Mouse (Mus musculus) embryonic facial prominence, embryonic 12.5 days (tissue): ENCODE data around the gene Nipsnap2. TPM values are rescaled to one million over a fixed set of nuclear protein-coding genes. Genes with fewer than 3 reads are reported as not detected.
"Not testable (repeated sequence)": the region's sequence is repeated elsewhere in the genome, so short reads cannot be mapped to it uniquely, and the experiment has no call there.

Experiments
- ATAC-seq: fragments of 200-750 bp; cut with Nextera tagmentation; 2 replicates; pipeline ENCODE4 v1.8.0; 2017; ENCODE audit not compliant: insufficient number of reproducible peaks, insufficient read depth, low FRiP score, low TSS enrichment
- H3K27ac ChIP-seq: fragments of 300-500 bp; sonication (generic); 2 replicates; pipeline ENCODE4 v1.5.1; 2016; ENCODE audit warnings: mild to moderate bottlenecking
- H3K27me3 ChIP-seq: fragments of 300-500 bp; sonication (generic); 2 replicates; pipeline ENCODE4 v1.6.1; 2016; ENCODE audit warnings: mild to moderate bottlenecking, moderate library complexity
- H3K36me3 ChIP-seq: fragments of 300-500 bp; sonication (generic); 2 replicates; pipeline ENCODE4 v1.6.1; 2016; ENCODE audit warnings: mild to moderate bottlenecking
- H3K4me1 ChIP-seq: fragments of 300-500 bp; sonication (generic); 2 replicates; pipeline ENCODE4 v1.6.1; 2016
- H3K4me2 ChIP-seq: fragments of 300-500 bp; sonication (generic); replicated peaks from 2 replicates; pipeline ENCODE4 v1.6.1; 2016; ENCODE audit warnings: mild to moderate bottlenecking, moderate library complexity
- H3K4me3 ChIP-seq: fragments of 300-500 bp; sonication (generic); 2 replicates; pipeline ENCODE4 v1.5.1; 2016; ENCODE audit warnings: mild to moderate bottlenecking
- H3K9ac ChIP-seq: fragments of 300-500 bp; sonication (generic); 2 replicates; pipeline ENCODE4 v1.6.1; 2016; ENCODE audit warnings: mild to moderate bottlenecking, moderate library complexity
- H3K9me3 ChIP-seq: fragments of 300-500 bp; sonication (generic); 2 replicates; pipeline ENCODE4 v1.6.1; 2016; ENCODE audit warnings: mild to moderate bottlenecking, moderate library complexity
- WGBS: fragments of 180-500 bp; shearing (Covaris S2); methylation state at CpG from one replicate; pipeline ENCODE4 v1.1.7; 2016; 5-methylcytosine and 5-hydroxymethylcytosine counted together
- polyA plus RNA-seq: library from polyadenylated mRNA; unstranded; fragments of >200 nt; fragmentation: Nextera tagmentation; extraction: Ambion mirVana; gene quantifications from 2 replicates; pipeline ENCODE4 v1.2.1, GENCODE M21; 2016

The Nipsnap2 gene
- polyA plus RNA-seq, 1 experiment from 2014 or later, result 96.8 TPM

DNA sequence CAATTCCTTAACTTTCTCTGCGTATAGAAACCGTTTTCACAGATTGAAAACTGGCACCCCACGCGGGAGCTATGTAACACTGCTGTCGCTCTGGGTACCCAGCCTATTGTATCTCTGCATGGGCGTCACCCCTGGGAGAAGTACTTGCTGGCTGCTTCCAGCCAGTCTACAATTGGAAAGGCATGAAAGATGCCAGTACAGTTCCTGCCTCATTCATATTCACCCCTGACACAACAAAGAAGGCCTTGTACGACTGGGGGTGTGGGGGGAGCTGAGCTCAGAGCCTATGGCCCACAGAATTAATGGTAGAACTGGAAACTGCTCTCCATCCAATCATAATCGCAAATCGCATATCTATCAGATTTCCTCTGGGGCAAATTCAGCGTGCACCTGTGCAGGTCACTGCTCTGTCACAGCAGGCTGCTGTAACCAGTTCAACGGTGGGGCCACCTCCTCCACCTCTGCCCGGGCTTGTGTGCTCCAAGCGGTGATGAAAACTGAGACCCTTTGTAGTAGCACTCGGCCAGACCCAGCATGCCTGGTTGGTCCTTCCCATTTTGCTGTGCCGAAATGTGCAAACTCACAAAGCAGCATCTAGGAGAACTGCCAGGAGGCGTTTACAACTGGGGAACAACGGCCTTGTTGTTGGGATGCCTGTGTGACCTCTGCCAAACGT lies 37.1 kb downstream of the Nipsnap2 start:
- 0 out of 2 replicates have a peak, but pooled peaks have one; percentile 72 for ATAC-seq
- H3K27ac ChIP-seq, result peak overlapping the region; percentile 33; the same call in 1 of the 2 replicates
- H3K9ac ChIP-seq, result no peak overlapping the region
- no peaks in the 10 kb centered on the region for H3K27me3 ChIP-seq
- no peaks in the 10 kb centered on the region for H3K9me3 ChIP-seq
- H3K4me3 ChIP-seq, result no peak overlapping the region
- no peak overlapping the region for H3K4me2 ChIP-seq
- 35% methylated on average over 18 of the region's 18 CpGs for WGBS
- H3K36me3 ChIP-seq, result peaks cover 18% of the 10 kb centered on the region; the same call in 1 of the 2 replicates
- no peaks in the 10 kb centered on the region for H3K4me1 ChIP-seq

DNA sequence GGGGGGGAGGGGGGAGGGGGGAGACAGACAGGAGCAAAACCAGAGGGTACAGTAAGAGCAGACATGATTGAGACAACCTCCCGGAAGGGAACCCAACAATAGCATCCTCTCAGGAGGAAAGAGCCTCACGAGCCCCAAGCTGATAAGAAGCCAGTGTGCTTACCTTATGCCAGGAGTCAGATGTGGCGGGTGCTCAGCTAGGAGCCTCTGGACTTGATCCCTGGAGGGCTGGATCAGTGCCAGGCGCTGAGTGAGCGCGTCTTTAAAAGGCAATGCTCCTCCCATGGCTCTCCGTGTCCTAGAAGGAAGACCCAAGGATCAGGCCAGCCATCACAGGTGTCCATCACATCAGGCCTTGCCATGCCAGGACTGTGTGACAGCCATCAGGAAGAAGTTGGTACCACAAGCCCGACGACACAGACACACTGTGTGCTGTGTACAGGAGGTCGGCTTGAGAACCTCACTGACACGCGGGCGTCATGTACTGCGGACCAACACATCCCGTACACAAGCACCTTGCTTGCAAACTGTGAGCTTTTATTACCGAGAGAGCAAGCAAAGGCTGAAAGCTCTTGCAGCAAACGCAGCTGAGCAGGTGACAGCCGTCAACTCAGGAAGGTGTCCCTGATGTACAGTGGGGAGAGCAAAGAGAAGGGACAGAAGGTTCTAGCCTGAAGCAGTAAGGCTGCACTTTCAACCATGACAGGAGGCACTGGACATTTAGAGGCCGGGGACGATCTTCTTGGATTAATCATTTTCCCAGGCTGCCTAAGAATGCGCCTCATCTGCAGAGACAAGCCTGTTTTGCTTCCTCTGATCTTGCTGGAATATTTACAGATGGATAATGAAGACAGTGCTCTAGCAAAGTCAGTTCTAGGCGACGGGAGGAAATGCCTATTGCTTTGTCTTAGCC lies 45.8 kb downstream of the Nipsnap2 start:
- Histone ChIP-seq H3K36me3 (peaks cover 11% of the 10 kb centered on the region; the same call in 1 of the 2 replicates), H3K27ac (no peak overlapping the region), H3K4me2 (no peak overlapping the region), H3K4me3 (no peak overlapping the region), H3K4me1 (no peaks in the 10 kb centered on the region), H3K9me3 (no peaks in the 10 kb centered on the region), H3K27me3 (no peaks in the 10 kb centered on the region), H3K9ac (no peak overlapping the region)
- 88% methylated on average over 23 of the region's 23 CpGs for WGBS
- no peak for ATAC-seq

DNA sequence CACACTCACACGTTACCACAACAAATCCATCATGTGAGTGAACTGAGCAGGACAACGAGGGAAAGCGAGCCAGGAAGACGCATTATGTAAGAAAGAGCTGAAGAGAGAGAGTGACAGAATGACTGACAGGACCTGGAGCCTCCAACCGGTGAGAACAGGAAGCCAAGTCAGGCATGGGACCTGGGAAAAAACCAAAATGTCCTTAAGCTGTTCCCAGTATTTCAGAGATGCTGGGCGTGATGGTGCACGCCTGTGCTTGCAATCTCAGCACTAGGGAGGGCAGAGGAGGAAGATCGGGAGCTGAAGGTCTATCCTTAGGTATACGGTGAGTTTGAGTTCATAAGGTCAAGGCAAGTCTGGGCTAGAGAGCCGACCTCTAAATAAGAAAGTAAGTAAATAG lies 47.6 kb downstream of the Nipsnap2 start:
- Histone ChIP-seq H3K9ac (no peak overlapping the region), H3K9me3 (no peaks in the 10 kb centered on the region)
- WGBS, result 85% methylated on average over 10 of the region's 10 CpGs

DNA sequence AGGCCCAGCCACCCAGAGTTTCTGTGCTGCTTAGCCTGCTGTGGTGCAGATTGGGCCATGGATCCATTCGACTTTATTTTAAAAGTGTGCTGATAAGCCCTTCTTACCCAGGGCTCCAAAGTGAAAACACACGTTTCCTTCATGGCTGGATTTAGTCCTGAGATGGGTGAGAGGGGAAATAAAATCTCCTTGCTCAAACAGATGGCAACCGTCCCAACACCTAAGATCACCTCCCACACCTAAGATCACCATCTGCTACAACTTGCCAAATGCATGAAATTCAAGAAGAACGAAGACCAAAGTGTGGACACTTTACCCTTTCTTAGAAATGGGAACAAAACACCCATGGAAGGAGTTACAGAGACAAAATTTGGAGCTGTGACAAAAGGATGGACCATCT lies 48.5 kb downstream of the Nipsnap2 start:
- not testable (repeated sequence) for H3K27ac ChIP-seq, H3K4me2 ChIP-seq, H3K27me3 ChIP-seq, H3K36me3 ChIP-seq, ATAC-seq, H3K4me1 ChIP-seq, H3K9ac ChIP-seq, H3K4me3 ChIP-seq, H3K9me3 ChIP-seq
- WGBS, result 73% methylated on average over 4 of the region's 4 CpGs

More for the DNA sequence above, 47.6 kb downstream of the Nipsnap2 start:
- no peak overlapping the region for H3K4me2 ChIP-seq
- H3K36me3 ChIP-seq, result peaks cover 11% of the 10 kb centered on the region; the same call in 1 of the 2 replicates
- H3K27ac ChIP-seq, result no peak overlapping the region
- H3K27me3 ChIP-seq, result no peaks in the 10 kb centered on the region
- no peak for ATAC-seq
- no peak overlapping the region for H3K4me3 ChIP-seq
- H3K4me1 ChIP-seq, result no peaks in the 10 kb centered on the region

DNA sequence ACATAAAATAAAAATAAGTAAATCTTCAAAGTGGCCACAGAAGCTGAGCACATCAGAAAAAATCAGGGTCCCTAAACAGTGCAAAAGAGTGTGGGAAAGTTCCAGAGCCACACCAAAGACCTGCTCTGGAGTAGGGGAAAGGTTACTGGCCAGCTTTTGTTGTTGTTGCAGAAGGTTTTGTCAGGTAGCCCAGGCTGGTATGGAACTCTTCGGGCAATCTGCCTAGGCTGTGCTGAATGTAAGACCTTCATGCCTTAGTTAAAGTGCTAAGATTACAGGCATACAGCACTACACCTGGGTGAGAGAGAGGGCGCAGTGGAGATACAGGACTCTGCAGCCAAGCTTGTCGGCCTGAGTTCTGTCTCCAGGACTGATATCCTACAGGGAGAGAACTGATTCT lies 49.8 kb downstream of the Nipsnap2 start:
- no peak overlapping the region for H3K4me2 ChIP-seq
- 0 out of 2 replicates have a peak, but pooled peaks cover 3% of the 10 kb centered on the region for H3K4me1 ChIP-seq
- 77% methylated on average over 3 of the region's 3 CpGs for WGBS
- H3K36me3 ChIP-seq, result no peaks in the 10 kb centered on the region
- ATAC-seq, result no peak
- no peak overlapping the region for H3K4me3 ChIP-seq
- H3K9ac ChIP-seq, result no peak overlapping the region
- no peaks in the 10 kb centered on the region for H3K9me3 ChIP-seq
- H3K27ac ChIP-seq, result no peak overlapping the region
- H3K27me3 ChIP-seq, result no peaks in the 10 kb centered on the region

DNA sequence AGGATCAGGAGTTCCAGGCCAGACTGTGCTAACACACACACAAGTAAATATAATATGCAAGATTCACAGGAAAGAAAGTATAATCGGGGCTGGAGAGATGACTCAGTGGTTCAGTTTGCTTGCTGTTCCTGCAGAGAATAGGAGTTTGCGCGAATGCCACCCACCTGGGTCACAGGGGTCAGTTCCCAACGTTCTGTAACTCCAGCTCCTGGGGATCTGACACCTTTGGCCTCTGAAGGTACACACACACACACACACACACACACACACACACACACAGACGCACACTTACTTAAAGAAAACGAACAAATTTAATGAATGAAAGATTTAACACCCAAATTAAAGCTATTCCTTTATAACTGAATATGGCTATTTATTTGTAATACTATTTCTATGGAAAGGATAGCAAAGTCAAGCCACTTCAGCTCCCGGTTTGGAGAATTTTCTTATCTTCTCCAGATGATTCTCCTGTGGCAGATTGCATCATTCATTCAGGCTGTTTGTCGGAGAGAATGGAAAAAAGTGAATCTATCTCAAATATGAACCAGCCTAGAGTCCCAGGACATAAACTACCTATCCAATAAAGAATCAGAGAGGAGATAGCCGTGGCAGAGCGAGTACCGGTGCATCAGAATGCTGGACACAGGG lies 53.6 kb downstream of the Nipsnap2 start:
- Histone ChIP-seq H3K4me1 (0 out of 2 replicates have a peak, but pooled peaks cover 3% of the 10 kb centered on the region), H3K27ac (no peak overlapping the region)
- 35% methylated on average over 11 of the region's 11 CpGs for WGBS

DNA sequence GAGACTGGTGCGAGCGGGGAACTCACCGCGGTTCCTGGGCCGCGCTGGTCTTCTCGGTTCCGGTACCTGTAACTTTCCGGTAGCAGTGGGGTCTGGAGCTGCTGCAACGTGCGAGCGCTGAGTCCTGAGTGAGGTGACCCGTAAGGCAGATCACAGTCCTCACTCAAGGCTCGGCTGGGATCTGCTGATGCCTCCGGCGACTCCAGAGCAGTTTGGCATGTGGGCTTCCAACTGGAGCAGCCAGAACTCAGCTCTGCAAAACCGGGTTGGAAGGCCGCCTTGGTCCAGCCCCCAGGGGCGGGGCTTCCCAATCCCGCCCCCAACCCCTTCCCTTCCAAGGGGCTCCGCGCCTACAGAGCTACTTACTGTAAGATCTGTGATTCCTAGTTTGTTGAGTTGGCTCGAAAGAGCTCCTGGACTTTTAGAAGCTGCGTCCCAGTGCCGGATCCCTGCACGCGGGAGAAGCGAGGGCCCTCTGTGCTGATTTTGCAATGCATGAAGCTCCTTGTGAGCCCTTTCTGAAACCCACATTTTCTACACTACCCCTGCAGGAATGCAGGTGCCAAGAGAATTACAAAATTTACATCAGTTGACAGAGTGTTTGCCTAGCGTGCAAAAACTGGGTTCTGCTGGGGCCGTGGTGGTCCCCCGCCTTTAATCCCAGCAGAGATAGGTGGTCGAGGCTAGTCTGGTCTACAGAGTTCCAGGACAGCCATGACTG lies 54.3 kb downstream of the Nipsnap2 start:
- Histone ChIP-seq H3K4me2 (peak overlapping the region; percentile 84), H3K9me3 (no peaks in the 10 kb centered on the region), H3K27ac (peak overlapping the region; percentile 63), H3K36me3 (no peaks in the 10 kb centered on the region), H3K27me3 (no peaks in the 10 kb centered on the region), H3K4me1 (0 out of 2 replicates have a peak, but pooled peaks cover 3% of the 10 kb centered on the region), H3K9ac (peak overlapping the region; percentile 64), H3K4me3 (peak overlapping the region; percentile 56)
- ATAC-seq, result peak; percentile 91
- 2% methylated on average over 32 of the region's 32 CpGs for WGBS

More for the DNA sequence above, 53.6 kb downstream of the Nipsnap2 start:
- Histone ChIP-seq H3K36me3 (no peaks in the 10 kb centered on the region), H3K4me3 (peak overlapping the region; percentile 56), H3K4me2 (peak overlapping the region; percentile 84), H3K27me3 (no peaks in the 10 kb centered on the region), H3K9ac (peak overlapping the region; percentile 64), H3K9me3 (no peaks in the 10 kb centered on the region)
- no peak for ATAC-seq

DNA sequence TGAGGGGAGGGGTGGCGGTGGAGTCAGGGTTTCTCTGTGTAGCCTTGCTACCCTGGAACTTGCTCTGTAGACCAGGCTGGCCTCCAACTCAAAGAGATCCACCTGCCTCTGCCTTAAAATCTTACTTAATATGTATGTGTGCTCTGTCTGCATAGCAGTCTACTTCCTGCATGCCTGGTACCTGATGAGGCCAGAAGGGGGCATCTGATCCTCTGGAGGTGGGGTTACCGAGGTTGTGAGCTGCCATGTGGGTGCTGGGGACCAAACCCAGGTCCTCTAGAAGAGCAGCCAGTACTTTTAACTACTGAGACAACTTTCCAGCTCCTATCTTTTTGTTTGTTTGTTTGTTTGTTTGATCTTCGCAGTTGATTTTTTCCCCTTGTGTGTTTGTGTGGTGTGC lies 55.3 kb downstream of the Nipsnap2 start:
- WGBS, result 85% methylated on average over 3 of the region's 3 CpGs

DNA sequence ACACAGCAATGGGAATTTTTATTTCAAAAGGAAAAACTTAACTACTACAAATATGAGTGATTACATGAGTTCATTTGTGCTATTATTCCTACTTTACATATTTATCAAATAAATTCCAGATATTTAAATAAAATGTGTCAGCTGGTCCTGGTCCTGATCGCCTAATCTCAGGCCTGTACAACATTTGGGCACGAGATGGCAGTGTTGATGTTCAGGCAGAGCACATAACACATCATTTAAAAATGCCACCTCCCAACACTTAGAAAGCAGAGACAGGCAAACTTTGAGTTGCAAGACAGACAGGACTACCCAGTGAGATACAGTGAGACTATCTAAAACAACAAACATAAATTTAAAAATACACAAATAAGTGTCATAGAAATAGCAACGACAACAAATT lies 57.3 kb downstream of the Nipsnap2 start:
- H3K9ac ChIP-seq, result no peak overlapping the region
- H3K4me3 ChIP-seq, result no peak overlapping the region
- H3K9me3 ChIP-seq, result no peaks in the 10 kb centered on the region
- H3K36me3 ChIP-seq, result no peaks in the 10 kb centered on the region
- 47% methylated on average over 3 of the region's 3 CpGs for whole genome bisulfite sequencing
- ATAC-seq, result no peak
- H3K4me1 ChIP-seq, result peaks cover 6% of the 10 kb centered on the region; the same call in 1 of the 2 replicates
- H3K27ac ChIP-seq, result no peak overlapping the region
- H3K27me3 ChIP-seq, result no peaks in the 10 kb centered on the region
- H3K4me2 ChIP-seq, result no peak overlapping the region

More for the DNA sequence above, 55.3 kb downstream of the Nipsnap2 start:
- H3K4me3 ChIP-seq, result no peak overlapping the region
- H3K27ac ChIP-seq, result no peak overlapping the region
- 0 out of 2 replicates have a peak, but pooled peaks cover 3% of the 10 kb centered on the region for H3K4me1 ChIP-seq
- no peaks in the 10 kb centered on the region for H3K27me3 ChIP-seq
- H3K4me2 ChIP-seq, result peak overlapping the region; percentile 84; the same call in 1 of the 2 replicates
- ATAC-seq, result no peak
- no peak overlapping the region for H3K9ac ChIP-seq
- no peaks in the 10 kb centered on the region for H3K36me3 ChIP-seq
- H3K9me3 ChIP-seq, result no peaks in the 10 kb centered on the region

DNA sequence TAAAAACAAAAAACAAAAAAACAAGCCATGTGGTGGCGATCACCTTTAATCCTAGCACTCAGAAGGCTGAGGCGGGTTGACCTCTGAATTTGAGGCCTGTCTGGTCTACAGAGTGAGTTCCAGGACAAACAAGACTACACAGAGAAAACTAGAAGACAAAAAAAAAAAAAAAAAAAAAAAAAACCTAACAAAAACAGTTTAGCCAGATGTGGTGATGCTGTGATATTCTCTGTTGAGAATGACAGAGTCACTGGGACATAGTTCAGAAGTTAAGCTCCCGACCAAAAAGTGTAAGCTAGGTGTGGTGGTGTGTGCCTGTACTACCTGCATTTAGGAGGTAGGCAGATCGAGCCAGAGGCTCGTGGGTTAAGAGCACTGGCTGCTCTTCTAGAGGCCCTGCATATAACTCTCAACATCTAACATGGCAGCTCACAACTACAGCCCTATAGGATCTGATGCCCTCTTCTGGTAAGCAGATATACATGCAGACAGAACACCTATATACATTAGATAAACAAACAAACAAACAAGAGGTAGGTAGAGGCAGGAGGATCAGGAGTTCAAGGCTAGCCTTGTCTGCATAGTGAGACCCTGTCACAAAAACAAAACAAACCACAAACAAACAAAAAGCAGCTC lies 60.5 kb downstream of the Nipsnap2 start:
- Histone ChIP-seq H3K4me1 (peaks cover 15% of the 10 kb centered on the region), H3K9me3 (no peaks in the 10 kb centered on the region), H3K4me2 (no peak overlapping the region), H3K36me3 (peaks cover 19% of the 10 kb centered on the region), H3K27ac (no peak overlapping the region), H3K9ac (no peak overlapping the region), H3K27me3 (no peaks in the 10 kb centered on the region), H3K4me3 (no peak overlapping the region)
- no peak for ATAC-seq
- WGBS, result 81% methylated on average over 5 of the region's 5 CpGs
